Mouse (Mus musculus): ENCODE measurements around the gene Mad2l1bp. TPM values are rescaled to one million over a fixed set of nuclear protein-coding genes. Genes with fewer than 3 reads are reported as not detected.

The Mad2l1bp gene
- polyA plus RNA-seq, 1 experiment = 27.1 TPM

- H3K4me1 ChIP-seq (ENCODE audit: control insufficient read depth, insufficient read depth, insufficient read length, low read length) = peaks cover 9% of the 10 kb centered on the region
- H3K4me3 ChIP-seq (ENCODE audit: low read depth, low read length) = no peak overlapping the region
- WGBS = 13% methylated on average over 2 of the region's 2 CpGs
- H3K27ac ChIP-seq (ENCODE audit: insufficient read depth, low read depth, low read length) = peak overlapping the region; percentile 98
- H3K36me3 ChIP-seq (ENCODE audit: control insufficient read depth, insufficient read depth, low read length) = peaks cover 4% of the 10 kb centered on the region; the same call in 1 of the 2 replicates
- H3K27me3 ChIP-seq (ENCODE audit: control insufficient read depth, insufficient read depth, low read length) = no peaks in the 10 kb centered on the region
- no peak for TF ChIP-seq CTCF (IDR thresholded peaks at IDR 0.05; ENCODE audit: extremely low read depth, insufficient read length, insufficient replicate concordance, low read depth, low read length)
- no peak for TF ChIP-seq POLR2A (IDR thresholded peaks at IDR 0.05; ENCODE audit: low read depth, low read length)
Observed at GRCm38 (mm10) chr17:46159236-46159635, 5.9 kb upstream of the Mad2l1bp start.

GRCm38 (mm10) chr17:46157131-46157530 is 3.8 kb upstream of the Mad2l1bp start:
- H3K36me3 ChIP-seq (ENCODE audit: control insufficient read depth, insufficient read depth, low read length) = no peaks in the 10 kb centered on the region
- TF ChIP-seq CTCF (IDR thresholded peaks at IDR 0.05; ENCODE audit: extremely low read depth, insufficient read length, insufficient replicate concordance, low read depth, low read length) (no peak), POLR2A (IDR thresholded peaks at IDR 0.05; ENCODE audit: low read depth, low read length) (no peak)
- 93% methylated on average over 8 of the region's 8 CpGs for WGBS
- no peak overlapping the region for H3K27ac ChIP-seq (ENCODE audit: insufficient read depth, low read depth, low read length)
- H3K4me1 ChIP-seq (ENCODE audit: control insufficient read depth, insufficient read depth, insufficient read length, low read length) = peaks cover 9% of the 10 kb centered on the region
- H3K27me3 ChIP-seq (ENCODE audit: control insufficient read depth, insufficient read depth, low read length) = no peaks in the 10 kb centered on the region
- H3K4me3 ChIP-seq (ENCODE audit: low read depth, low read length) = no peak overlapping the region

- Histone ChIP-seq H3K4me3 (ENCODE audit: low read depth, low read length) (no peak overlapping the region), H3K36me3 (ENCODE audit: control insufficient read depth, insufficient read depth, low read length) (peaks cover under 1% of the 10 kb centered on the region; the same call in 1 of the 2 replicates)
- no peak for TF ChIP-seq CTCF (IDR thresholded peaks at IDR 0.05; ENCODE audit: extremely low read depth, insufficient read length, insufficient replicate concordance, low read depth, low read length)
- no peak for TF ChIP-seq POLR2A (IDR thresholded peaks at IDR 0.05; ENCODE audit: low read depth, low read length)
Observed at GRCm38 (mm10) chr17:46156680-46157079, 3.3 kb upstream of the Mad2l1bp start.

GRCm38 (mm10) chr17:46154336-46154735 is 983 bp upstream of the Mad2l1bp start:
- no peak overlapping the region for H3K4me3 ChIP-seq (ENCODE audit: low read depth, low read length)
- TF ChIP-seq POLR2A (IDR thresholded peaks at IDR 0.05; ENCODE audit: low read depth, low read length) (no peak), CTCF (IDR thresholded peaks at IDR 0.05; ENCODE audit: extremely low read depth, insufficient read length, insufficient replicate concordance, low read depth, low read length) (no peak)
- no peaks in the 10 kb centered on the region for H3K27me3 ChIP-seq (ENCODE audit: control insufficient read depth, insufficient read depth, low read length)
- 81% methylated on average over 3 of the region's 3 CpGs for WGBS
- H3K27ac ChIP-seq (ENCODE audit: insufficient read depth, low read depth, low read length) = no peak overlapping the region
- peaks cover 6% of the 10 kb centered on the region for H3K36me3 ChIP-seq (ENCODE audit: control insufficient read depth, insufficient read depth, low read length)
- peaks cover 5% of the 10 kb centered on the region for H3K4me1 ChIP-seq (ENCODE audit: control insufficient read depth, insufficient read depth, insufficient read length, low read length)

More at GRCm38 (mm10) chr17:46156680-46157079, 3.3 kb upstream of the Mad2l1bp start:
- Histone ChIP-seq H3K4me1 (ENCODE audit: control insufficient read depth, insufficient read depth, insufficient read length, low read length) (peaks cover 9% of the 10 kb centered on the region), H3K27me3 (ENCODE audit: control insufficient read depth, insufficient read depth, low read length) (no peaks in the 10 kb centered on the region), H3K27ac (ENCODE audit: insufficient read depth, low read depth, low read length) (no peak overlapping the region)
- WGBS = 58% methylated on average over 5 of the region's 5 CpGs

GRCm38 (mm10) chr17:46143578-46144423 is 9.6 kb downstream of the Mad2l1bp start, which contains the start of gene Rsph9:
Rsph9 (minus strand) TSS chr17:46144216.
- peaks cover 24% of the 10 kb centered on the region for H3K36me3 ChIP-seq (ENCODE audit: control insufficient read depth, insufficient read depth, low read length)
- no peaks in the 10 kb centered on the region for H3K27me3 ChIP-seq (ENCODE audit: control insufficient read depth, insufficient read depth, low read length)
- 4% methylated on average over 37 of the region's 37 CpGs for WGBS
- TF ChIP-seq CTCF (IDR thresholded peaks at IDR 0.05; ENCODE audit: extremely low read depth, insufficient read length, insufficient replicate concordance, low read depth, low read length) (no peak), POLR2A (IDR thresholded peaks at IDR 0.05; ENCODE audit: low read depth, low read length) (no peak)
- H3K4me3 ChIP-seq (ENCODE audit: low read depth, low read length) = peak within 1 kb of the TSS; percentile 57
- no peak within 1 kb of the TSS for H3K27ac ChIP-seq (ENCODE audit: insufficient read depth, low read depth, low read length)
- peaks cover 7% of the 10 kb centered on the region for H3K4me1 ChIP-seq (ENCODE audit: control insufficient read depth, insufficient read depth, insufficient read length, low read length)

- peaks cover 7% of the 10 kb centered on the region for H3K4me1 ChIP-seq (ENCODE audit: control insufficient read depth, insufficient read depth, insufficient read length, low read length)
Observed at GRCm38 (mm10) chr17:46139872-46140271, 13.5 kb downstream of the Mad2l1bp start.

GRCm38 (mm10) chr17:46138563-46139236 is 14.7 kb downstream of the Mad2l1bp start:
- WGBS = 55% methylated on average over 8 of the region's 8 CpGs
- no peak overlapping the region for H3K27ac ChIP-seq (ENCODE audit: insufficient read depth, low read depth, low read length)
- no peaks in the 10 kb centered on the region for H3K27me3 ChIP-seq (ENCODE audit: control insufficient read depth, insufficient read depth, low read length)
- H3K36me3 ChIP-seq (ENCODE audit: control insufficient read depth, insufficient read depth, low read length) = no peaks in the 10 kb centered on the region
- H3K4me1 ChIP-seq (ENCODE audit: control insufficient read depth, insufficient read depth, insufficient read length, low read length) = peaks cover 2% of the 10 kb centered on the region
- TF ChIP-seq POLR2A (IDR thresholded peaks at IDR 0.05; ENCODE audit: low read depth, low read length) = no peak
- no peak for TF ChIP-seq CTCF (IDR thresholded peaks at IDR 0.05; ENCODE audit: extremely low read depth, insufficient read length, insufficient replicate concordance, low read depth, low read length)
- H3K4me3 ChIP-seq (ENCODE audit: low read depth, low read length) = no peak overlapping the region

More at GRCm38 (mm10) chr17:46139872-46140271, 13.5 kb downstream of the Mad2l1bp start:
- no peaks in the 10 kb centered on the region for H3K36me3 ChIP-seq (ENCODE audit: control insufficient read depth, insufficient read depth, low read length)
- H3K4me3 ChIP-seq (ENCODE audit: low read depth, low read length) = no peak overlapping the region
- 69% methylated on average over 3 of the region's 3 CpGs for WGBS
- no peak overlapping the region for H3K27ac ChIP-seq (ENCODE audit: insufficient read depth, low read depth, low read length)
- no peaks in the 10 kb centered on the region for H3K27me3 ChIP-seq (ENCODE audit: control insufficient read depth, insufficient read depth, low read length)
- no peak for TF ChIP-seq CTCF (IDR thresholded peaks at IDR 0.05; ENCODE audit: extremely low read depth, insufficient read length, insufficient replicate concordance, low read depth, low read length)
- no peak for TF ChIP-seq POLR2A (IDR thresholded peaks at IDR 0.05; ENCODE audit: low read depth, low read length)

Data from small intestine, adult 2 months (tissue).